Mouse (Mus musculus) liver, embryonic 14 days (tissue): ENCODE data around the gene Spsb2. TPM values are rescaled to one million over a fixed set of nuclear protein-coding genes. Genes with fewer than 3 reads are reported as not detected.

Experiments
- polyA plus RNA-seq: library from polyadenylated mRNA; depleted of rRNA; stranded (reverse); fragments of >200 nt; gene quantifications from 2 replicates; pipeline ENCODE4 v1.2.3, GENCODE M21; 2012; rRNA removed

Spsb2 gene
- polyA plus RNA-seq: 4.4 and 5.3 TPM in 2 replicates

DNA sequence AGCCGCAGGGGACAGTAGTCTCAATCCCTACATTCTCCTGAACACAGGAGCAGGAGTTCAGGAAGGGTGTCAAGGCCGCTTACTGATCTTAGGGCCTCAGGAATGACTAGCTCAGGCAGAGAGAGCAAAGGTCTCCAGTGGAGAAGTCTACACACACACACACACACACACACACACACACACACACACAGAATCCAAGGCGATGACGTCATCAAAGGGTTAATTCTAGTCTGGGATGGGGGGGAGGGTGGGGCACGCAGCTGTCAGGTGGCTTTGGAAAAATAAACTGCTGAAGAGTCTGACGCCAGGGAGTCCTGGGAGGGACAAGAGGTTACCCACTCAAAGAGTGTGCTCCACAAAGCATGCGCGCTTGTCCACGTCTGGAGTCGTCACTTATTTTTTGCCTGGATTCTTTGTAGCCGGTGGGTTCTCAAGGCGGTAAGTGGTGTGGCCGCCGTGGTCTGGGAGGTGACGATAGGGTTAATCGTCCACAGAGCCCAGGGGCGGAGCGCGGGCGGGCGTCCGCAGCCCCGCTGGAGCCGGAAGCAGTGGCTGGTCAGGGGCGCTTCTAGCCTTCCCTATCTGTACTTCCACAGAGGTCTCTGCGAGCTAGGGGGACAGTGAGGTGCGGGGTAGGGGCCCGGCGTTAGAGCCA is at the start of gene Spsb2:
Gene Spsb2, plus strand, starts transcription at position 304 of the 655 bp plus-strand sequence.

DNA sequence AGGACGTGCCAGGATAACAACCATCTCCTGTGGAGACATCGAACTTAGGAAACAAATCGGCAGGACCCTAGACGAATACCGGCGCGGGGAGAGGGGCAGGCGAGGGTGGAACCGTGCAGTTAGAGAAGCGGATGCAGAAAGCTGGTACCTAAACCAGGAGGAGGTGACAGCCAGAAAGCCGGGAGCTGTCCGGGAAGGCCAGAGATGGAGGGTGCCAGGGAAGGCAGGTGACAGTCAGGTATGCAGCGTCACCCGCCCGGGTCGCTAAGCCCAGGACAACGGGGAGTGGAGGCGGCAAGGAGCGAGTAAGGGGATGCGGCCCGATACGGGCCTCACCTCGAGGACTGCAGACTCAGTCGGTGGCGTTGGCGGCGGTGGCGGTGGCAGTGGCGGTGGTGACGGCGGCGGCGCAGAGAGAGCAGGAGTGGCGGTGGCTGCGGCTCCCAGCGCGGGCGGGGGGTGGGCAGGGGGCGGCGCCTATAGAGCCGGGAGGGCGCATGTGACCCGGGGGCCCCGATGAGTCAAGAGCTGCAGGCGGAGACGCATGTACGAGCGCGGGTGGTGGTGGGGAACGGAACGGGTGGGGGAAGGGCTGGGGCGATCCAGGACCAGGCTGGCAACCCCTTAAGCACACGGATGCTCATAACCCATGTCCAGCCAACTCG is 39.2 kb upstream of the Spsb2 start, which contains the start of gene Eno2:
Gene Eno2, minus strand, starts transcription at position 573 of the 665 bp plus-strand sequence.

GRCm38 (mm10) chr6:124779222-124779983 is 29.1 kb upstream of the Spsb2 start, which contains the start of gene Lrrc23:
TSS of gene Lrrc23 (minus strand) at chr6:124779727.

GRCm38 (mm10) chr6:124813933-124814332 is 5.5 kb downstream of the Spsb2 start, which contains the start of gene Tpi1:
TSS of gene Tpi1 (minus strand) at chr6:124814296.

GRCm38 (mm10) chr6:124828868-124829798 is 20.7 kb downstream of the Spsb2 start, which contains the start of the genes Usp5 and Cdca3:
TSS of gene Usp5 (minus strand) at chr6:124829484.
TSS of gene Cdca3 (plus strand) at chr6:124829547.

DNA sequence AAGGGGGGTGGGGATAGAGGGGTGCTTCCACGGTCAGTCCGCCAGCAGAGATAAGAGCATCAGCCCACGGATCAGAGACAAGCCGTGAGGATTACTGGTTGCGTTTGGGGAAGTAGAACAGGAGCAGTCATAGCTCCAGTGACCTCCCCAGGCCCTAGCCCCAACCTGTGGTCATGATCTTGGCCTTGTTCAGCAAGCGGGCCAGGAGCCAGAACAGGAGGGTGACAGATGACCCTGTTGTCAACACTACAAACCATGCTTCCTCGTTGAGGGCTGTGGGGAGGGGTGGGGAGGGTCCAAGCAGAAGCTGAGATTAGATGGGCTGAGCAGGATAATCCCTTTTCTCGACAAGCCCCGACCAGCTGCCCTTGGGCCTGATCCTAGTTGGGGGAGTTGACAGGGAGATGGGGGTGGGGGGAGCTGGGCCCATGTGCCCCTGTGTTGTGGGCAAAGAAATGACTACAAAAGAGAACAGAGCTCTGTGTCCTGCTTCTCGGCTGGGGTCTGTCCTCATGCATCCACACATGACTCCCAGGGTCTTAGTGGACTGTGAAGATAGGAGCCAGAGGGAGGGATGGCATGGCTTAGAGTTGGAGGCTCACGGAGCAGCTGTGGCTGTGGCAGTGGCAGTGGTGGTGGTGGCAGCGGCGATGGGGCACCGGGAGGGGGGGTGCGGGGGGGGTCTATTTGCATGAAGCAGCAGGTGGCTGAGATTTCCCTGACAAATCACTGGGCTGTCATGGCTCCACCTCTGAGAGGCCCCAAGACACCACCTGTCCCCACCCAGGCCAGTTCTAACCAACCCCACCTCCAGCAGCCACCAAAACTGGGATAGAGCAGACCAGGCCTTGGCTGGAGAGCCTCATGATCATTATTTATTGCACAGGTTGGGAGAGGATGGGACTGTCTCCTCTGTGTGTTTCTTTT is 32.0 kb downstream of the Spsb2 start, which contains the start of gene Gnb3:
Gene Gnb3, minus strand, starts transcription at position 35 of the 927 bp plus-strand sequence.

DNA sequence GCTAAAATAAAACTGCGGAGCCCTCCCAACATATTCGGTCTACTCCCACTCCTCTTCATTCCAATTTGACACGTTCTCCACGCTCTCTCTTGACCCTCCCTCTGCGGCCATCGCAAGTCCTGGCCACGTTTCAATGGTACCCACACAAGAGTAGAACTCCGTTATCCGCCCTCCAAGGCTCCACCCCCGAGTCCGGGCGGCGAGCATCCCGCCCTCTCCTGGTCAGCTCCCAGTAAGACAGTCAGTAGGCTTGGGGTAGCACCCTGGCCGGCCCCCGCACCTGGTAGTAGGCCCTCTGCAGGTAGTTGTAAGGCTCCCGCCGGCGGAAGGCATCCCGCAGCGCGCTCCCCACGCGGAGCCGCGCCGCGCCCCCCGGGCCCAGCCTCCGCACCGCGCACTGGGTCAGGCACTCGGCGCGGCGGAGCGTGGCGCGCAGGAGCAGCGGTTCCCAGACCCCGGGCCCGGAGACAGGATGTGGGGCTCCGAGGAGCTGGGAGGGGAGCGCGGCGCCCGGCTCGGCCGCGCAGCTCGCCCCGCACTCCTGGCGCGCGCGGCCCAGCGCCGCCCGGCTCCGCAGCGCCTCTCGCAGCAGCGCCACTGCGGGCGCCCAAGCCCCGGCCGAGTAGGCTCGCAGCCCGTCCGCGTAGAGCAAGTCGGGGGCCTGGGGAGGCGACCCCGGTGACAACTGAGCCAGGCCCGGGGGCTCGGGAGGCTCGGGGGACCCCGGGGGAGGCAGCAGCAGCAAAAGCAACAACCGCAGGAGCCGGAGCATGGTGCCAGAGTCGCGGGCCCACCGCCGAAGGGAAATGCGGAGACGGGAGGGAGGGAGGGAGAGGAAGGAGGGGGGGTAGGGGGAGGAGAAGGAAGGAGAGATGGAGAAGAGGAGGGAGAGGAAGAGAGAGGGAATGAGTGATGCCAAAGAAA is 48.7 kb downstream of the Spsb2 start, which contains the start of gene P3h3:
Gene P3h3, minus strand, starts transcription at position 837 of the 924 bp plus-strand sequence.

Other genes with a start within 250 kb of the Spsb2 start
- not detected in 2 replicates for gene C1rb, start 238.4 kb upstream of the Spsb2 start, polyA plus RNA-seq
- 0.01 and 0.02 TPM in 2 replicates for gene C1s2, start 172.6 kb upstream of the Spsb2 start, polyA plus RNA-seq
- 57.0 and 65.6 TPM in 2 replicates for gene Lpcat3, start 145.6 kb upstream of the Spsb2 start, polyA plus RNA-seq
- 106 and 121 TPM in 2 replicates for gene Emg1, start 96.5 kb upstream of the Spsb2 start, polyA plus RNA-seq
- gene Phb2, start 96.3 kb upstream of the Spsb2 start, polyA plus RNA-seq: 117 and 139 TPM in 2 replicates
- 16.4 and 20.0 TPM in 2 replicates for gene Ptpn6, start 69.9 kb upstream of the Spsb2 start, polyA plus RNA-seq
- 40.8 and 45.6 TPM in 2 replicates for gene Grcc10, start 67.3 kb upstream of the Spsb2 start, polyA plus RNA-seq
- not detected in 2 replicates for gene Gm45234, start 52.6 kb upstream of the Spsb2 start, polyA plus RNA-seq
- 2.4 and 3.2 TPM in 2 replicates for gene Atn1, start 52.1 kb upstream of the Spsb2 start, polyA plus RNA-seq
- 0.25 and 0.46 TPM in 2 replicates for gene Eno2, start 39.0 kb upstream of the Spsb2 start, polyA plus RNA-seq
- 0.06 TPM in 1 of 2 replicates, not detected in the other for gene Lrrc23, start 28.9 kb upstream of the Spsb2 start, polyA plus RNA-seq
- 274 and 318 TPM in 2 replicates for gene Tpi1, start 5.6 kb downstream of the Spsb2 start, polyA plus RNA-seq
- 26.5 and 29.8 TPM in 2 replicates for gene Usp5, start 20.8 kb downstream of the Spsb2 start, polyA plus RNA-seq
- 120 and 156 TPM in 2 replicates for gene Cdca3, start 20.9 kb downstream of the Spsb2 start, polyA plus RNA-seq
- gene Gnb3, start 31.6 kb downstream of the Spsb2 start, polyA plus RNA-seq: 0.09 TPM in 1 of 2 replicates, not detected in the other
- gene P3h3, start 49.1 kb downstream of the Spsb2 start, polyA plus RNA-seq: 2.9 and 4.2 TPM in 2 replicates
- 0.03 and 0.08 TPM in 2 replicates for gene Gpr162, start 55.3 kb downstream of the Spsb2 start, polyA plus RNA-seq
- 0.05 and 0.08 TPM in 2 replicates for gene Cd4, start 79.6 kb downstream of the Spsb2 start, polyA plus RNA-seq
- gene Lag3, start 103.0 kb downstream of the Spsb2 start, polyA plus RNA-seq: 0.09 and 0.11 TPM in 2 replicates
- 107 and 113 TPM in 2 replicates for gene Ptms, start 111.4 kb downstream of the Spsb2 start, polyA plus RNA-seq
- 79.5 and 83.4 TPM in 2 replicates for gene Mlf2, start 122.7 kb downstream of the Spsb2 start, polyA plus RNA-seq
- gene Cops7a, start 156.9 kb downstream of the Spsb2 start, polyA plus RNA-seq: 48.8 and 56.1 TPM in 2 replicates
- gene Pianp, start 188.0 kb downstream of the Spsb2 start, polyA plus RNA-seq: 0.03 TPM in 2 replicates
- 18.1 and 21.6 TPM in 2 replicates for gene Zfp384, start 200.5 kb downstream of the Spsb2 start, polyA plus RNA-seq
- gene Ing4, start 231.1 kb downstream of the Spsb2 start, polyA plus RNA-seq: 16.7 and 18.7 TPM in 2 replicates
- gene Acrbp, start 241.0 kb downstream of the Spsb2 start, polyA plus RNA-seq: 2.5 and 3.8 TPM in 2 replicates